Mouse (Mus musculus) C2C12 (cell line): ENCODE results near the gene Rasl10a.

Experiments used
- CEBPB ChIP-seq: IDR thresholded peaks from one replicate; pipeline ENCODE4 v1.6.1; 2011; ENCODE audit warnings: low read depth, mild to moderate bottlenecking, control low read depth, moderate library complexity
- CTCF ChIP-seq: IDR thresholded peaks from one replicate; pipeline ENCODE4 v1.5.1; 2011; ENCODE audit not compliant: control insufficient read depth, insufficient read depth, insufficient read length

DNA sequence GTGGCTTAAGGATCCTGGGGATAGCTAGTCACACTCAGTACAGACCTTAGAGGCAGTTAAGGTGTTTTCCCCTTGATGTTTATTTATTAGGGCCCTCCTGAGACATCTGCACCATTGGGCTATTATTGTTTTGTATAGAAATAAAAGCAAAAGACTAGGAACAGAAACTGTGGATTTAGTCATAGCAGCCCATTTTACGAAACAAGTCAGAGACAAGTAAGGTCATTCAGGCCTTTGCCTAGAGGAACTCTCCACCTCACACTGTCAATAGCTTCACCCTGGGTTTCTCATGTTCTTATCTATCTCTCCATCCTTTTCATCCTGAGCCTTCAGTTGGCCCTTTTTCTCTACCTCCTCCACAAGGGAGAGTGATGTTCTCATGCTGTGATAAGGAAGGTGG, 32.8 kb upstream of the Rasl10a start:
- no peak for TF ChIP-seq CTCF
- no peak for TF ChIP-seq CEBPB
